Mouse (Mus musculus): ENCODE results near the gene Necap2. TPM values are rescaled to one million over a fixed set of nuclear protein-coding genes. Genes with fewer than 3 reads are reported as not detected.

Necap2 gene
- polyA plus RNA-seq, 1 experiment: 85.6 TPM

DNA sequence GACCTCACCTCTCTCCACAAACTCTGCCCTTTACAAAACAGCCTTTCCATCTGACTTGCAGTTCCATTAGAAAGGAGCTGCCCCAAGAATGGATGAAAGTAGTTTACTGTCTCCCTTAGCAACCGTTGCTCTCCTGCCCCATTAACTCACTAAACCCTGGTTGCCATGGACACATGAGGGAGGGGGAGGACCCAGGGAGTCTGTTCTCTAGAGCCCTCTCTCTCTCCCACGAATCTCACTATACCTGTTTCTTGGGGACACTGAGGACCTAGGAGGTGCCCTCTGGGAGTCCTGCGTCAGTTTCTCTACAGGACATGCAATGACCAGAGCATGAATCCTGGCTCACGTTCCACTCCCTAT lies 28.7 kb downstream of the Necap2 start:
- Histone ChIP-seq H3K27me3 (ENCODE audit: control insufficient read depth, insufficient read depth, insufficient read length) (no peaks in the 10 kb centered on the region), H3K4me3 (no peak overlapping the region), H3K4me2 (ENCODE audit: low read depth) (no peak overlapping the region), H3K36me3 (ENCODE audit: control insufficient read depth, insufficient read depth) (no peaks in the 10 kb centered on the region), H3ac (ENCODE audit: control insufficient read depth, insufficient read length) (no peak overlapping the region), H3K79me2 (ENCODE audit: control insufficient read depth, insufficient read depth) (no peaks in the 10 kb centered on the region)
- TF ChIP-seq MYOD1 (IDR thresholded peaks at IDR 0.05; ENCODE audit: control insufficient read depth in 1 of 3, insufficient read length in 2 of 3, low read depth in 2 of 3) (no peak), SRF (IDR thresholded peaks at IDR 0.05; ENCODE audit: control insufficient read depth, insufficient read length, low read depth) (no peak), MAX (IDR thresholded peaks at IDR 0.05; ENCODE audit: low read depth) (no peak), POLR2AphosphoS2 (IDR thresholded peaks at IDR 0.05; ENCODE audit: insufficient read length, low read depth) (no peak), USF1 (IDR thresholded peaks at IDR 0.05; ENCODE audit: low read depth) (no peak), TCF12 (IDR thresholded peaks at IDR 0.05; ENCODE audit: insufficient read depth, poor library complexity, severe bottlenecking) (no peak), REST (IDR thresholded peaks at IDR 0.05; ENCODE audit: insufficient read depth, insufficient read length) (no peak), CEBPB (IDR thresholded peaks at IDR 0.05; ENCODE audit: insufficient read depth, poor library complexity, severe bottlenecking) (no peak), MYOG (IDR thresholded peaks at IDR 0.05; ENCODE audit: control insufficient read depth in 1 of 3, insufficient read depth in 1 of 3, insufficient read length in 2 of 3, low read depth in 2 of 3) (no peak), E2F4 (IDR thresholded peaks at IDR 0.05; ENCODE audit: insufficient read depth) (no peak), POLR2A (IDR thresholded peaks at IDR 0.05; ENCODE audit: insufficient read length, low read depth) (no peak), TCF3 (IDR thresholded peaks at IDR 0.05; ENCODE audit: insufficient read length, low read depth) (no peak)

DNA sequence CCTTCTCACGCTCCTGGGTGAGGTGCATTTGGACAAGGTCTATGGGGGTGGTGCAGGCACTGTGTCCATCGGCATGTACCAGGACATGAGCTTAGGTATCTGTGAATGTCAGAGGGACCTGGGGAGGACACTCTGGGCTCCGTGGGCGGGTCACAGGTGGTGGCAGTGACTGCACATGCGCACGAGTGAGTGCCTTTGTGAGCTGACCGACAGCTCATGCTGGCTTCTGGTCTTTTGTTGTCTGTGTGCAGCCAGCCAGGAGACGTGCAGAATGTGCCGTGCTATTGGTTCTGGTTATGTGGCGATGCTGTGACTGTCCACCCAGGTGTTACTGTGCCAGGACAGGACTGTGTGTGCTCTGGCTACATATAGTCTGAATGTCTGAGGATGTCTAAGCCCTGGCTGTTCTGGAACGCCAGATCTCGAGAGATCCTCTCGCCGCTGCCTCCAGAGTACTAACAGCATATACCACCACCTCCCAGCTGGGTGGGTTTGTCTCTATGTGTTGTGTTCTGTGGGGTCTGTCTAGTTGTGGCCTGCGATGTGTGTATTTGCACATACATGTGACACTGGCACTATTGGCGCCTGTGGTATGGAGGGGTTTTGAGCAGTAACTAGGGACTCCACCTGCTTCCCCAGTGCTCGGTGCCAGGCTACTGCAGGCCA lies 29.2 kb downstream of the Necap2 start:
- H3K4me3 ChIP-seq: no peak overlapping the region
- TF ChIP-seq TCF3 (IDR thresholded peaks at IDR 0.05; ENCODE audit: insufficient read length, low read depth): no peak
- no peak for TF ChIP-seq CEBPB (IDR thresholded peaks at IDR 0.05; ENCODE audit: insufficient read depth, poor library complexity, severe bottlenecking)
- TF ChIP-seq MYOD1 (IDR thresholded peaks at IDR 0.05; ENCODE audit: control insufficient read depth in 1 of 3, insufficient read length in 2 of 3, low read depth in 2 of 3): no peak
- TF ChIP-seq TCF12 (IDR thresholded peaks at IDR 0.05; ENCODE audit: insufficient read depth, poor library complexity, severe bottlenecking): no peak
- TF ChIP-seq POLR2A (IDR thresholded peaks at IDR 0.05; ENCODE audit: insufficient read length, low read depth): no peak
- no peak for TF ChIP-seq MAX (IDR thresholded peaks at IDR 0.05; ENCODE audit: low read depth)
- TF ChIP-seq SRF (IDR thresholded peaks at IDR 0.05; ENCODE audit: control insufficient read depth, insufficient read length, low read depth): no peak
- no peak for TF ChIP-seq POLR2AphosphoS2 (IDR thresholded peaks at IDR 0.05; ENCODE audit: insufficient read length, low read depth)
- no peak for TF ChIP-seq USF1 (IDR thresholded peaks at IDR 0.05; ENCODE audit: low read depth)
- no peak for TF ChIP-seq REST (IDR thresholded peaks at IDR 0.05; ENCODE audit: insufficient read depth, insufficient read length)
- H3K4me2 ChIP-seq (ENCODE audit: low read depth): no peak overlapping the region
- no peaks in the 10 kb centered on the region for H3K27me3 ChIP-seq (ENCODE audit: control insufficient read depth, insufficient read depth, insufficient read length)
- no peaks in the 10 kb centered on the region for H3K36me3 ChIP-seq (ENCODE audit: control insufficient read depth, insufficient read depth)
- no peak overlapping the region for H3ac ChIP-seq (ENCODE audit: control insufficient read depth, insufficient read length)
- no peaks in the 10 kb centered on the region for H3K79me2 ChIP-seq (ENCODE audit: control insufficient read depth, insufficient read depth)

DNA sequence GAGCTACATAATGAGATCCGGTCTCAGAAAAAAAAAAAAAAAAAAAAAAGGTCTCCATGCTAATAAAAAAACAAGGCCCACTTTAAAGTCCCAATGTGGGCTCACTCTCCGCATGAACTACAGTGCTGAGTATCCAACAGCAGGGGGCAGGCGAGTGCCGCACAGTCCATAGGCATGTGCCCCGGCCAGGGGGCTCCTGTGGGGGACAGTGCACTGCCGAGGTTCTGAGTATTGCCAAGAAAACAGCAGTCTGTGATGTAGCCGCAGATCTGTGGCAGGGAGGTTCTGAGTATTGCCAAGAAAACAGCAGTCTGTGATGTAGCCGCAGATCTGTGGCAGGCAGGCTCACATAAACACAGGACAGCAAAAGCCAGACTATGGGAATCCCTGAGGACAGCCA lies 33.3 kb downstream of the Necap2 start:
- Histone ChIP-seq H3K36me3 (ENCODE audit: control insufficient read depth, insufficient read depth) (no peaks in the 10 kb centered on the region), H3K27me3 (ENCODE audit: control insufficient read depth, insufficient read depth, insufficient read length) (no peaks in the 10 kb centered on the region), H3K4me3 (no peak overlapping the region), H3K4me2 (ENCODE audit: low read depth) (no peak overlapping the region), H3K79me2 (ENCODE audit: control insufficient read depth, insufficient read depth) (no peaks in the 10 kb centered on the region), H3ac (ENCODE audit: control insufficient read depth, insufficient read length) (no peak overlapping the region)
- TF ChIP-seq POLR2A (IDR thresholded peaks at IDR 0.05; ENCODE audit: insufficient read length, low read depth): no peak
- no peak for TF ChIP-seq TCF12 (IDR thresholded peaks at IDR 0.05; ENCODE audit: insufficient read depth, poor library complexity, severe bottlenecking)
- TF ChIP-seq USF1 (IDR thresholded peaks at IDR 0.05; ENCODE audit: low read depth): no peak
- no peak for TF ChIP-seq REST (IDR thresholded peaks at IDR 0.05; ENCODE audit: insufficient read depth, insufficient read length)
- TF ChIP-seq E2F4 (IDR thresholded peaks at IDR 0.05; ENCODE audit: insufficient read depth): no peak
- no peak for TF ChIP-seq CEBPB (IDR thresholded peaks at IDR 0.05; ENCODE audit: insufficient read depth, poor library complexity, severe bottlenecking)
- TF ChIP-seq MYOG (IDR thresholded peaks at IDR 0.05; ENCODE audit: control insufficient read depth in 1 of 3, insufficient read depth in 1 of 3, insufficient read length in 2 of 3, low read depth in 2 of 3): no peak
- no peak for TF ChIP-seq POLR2AphosphoS2 (IDR thresholded peaks at IDR 0.05; ENCODE audit: insufficient read length, low read depth)
- TF ChIP-seq MAX (IDR thresholded peaks at IDR 0.05; ENCODE audit: low read depth): no peak
- no peak for TF ChIP-seq MYOD1 (IDR thresholded peaks at IDR 0.05; ENCODE audit: control insufficient read depth in 1 of 3, insufficient read length in 2 of 3, low read depth in 2 of 3)
- TF ChIP-seq SRF (IDR thresholded peaks at IDR 0.05; ENCODE audit: control insufficient read depth, insufficient read length, low read depth): no peak
- TF ChIP-seq TCF3 (IDR thresholded peaks at IDR 0.05; ENCODE audit: insufficient read length, low read depth): no peak

- H3K27me3 ChIP-seq (ENCODE audit: control insufficient read depth, insufficient read depth, insufficient read length): no peaks in the 10 kb centered on the region
- H3K4me2 ChIP-seq (ENCODE audit: low read depth): no peak overlapping the region
- no peak overlapping the region for H3ac ChIP-seq (ENCODE audit: control insufficient read depth, insufficient read length)
- TF ChIP-seq E2F4 (IDR thresholded peaks at IDR 0.05; ENCODE audit: insufficient read depth) (no peak), TCF3 (IDR thresholded peaks at IDR 0.05; ENCODE audit: insufficient read length, low read depth) (no peak), MYOG (IDR thresholded peaks at IDR 0.05; ENCODE audit: control insufficient read depth in 1 of 3, insufficient read depth in 1 of 3, insufficient read length in 2 of 3, low read depth in 2 of 3) (no peak), REST (IDR thresholded peaks at IDR 0.05; ENCODE audit: insufficient read depth, insufficient read length) (no peak), TCF12 (IDR thresholded peaks at IDR 0.05; ENCODE audit: insufficient read depth, poor library complexity, severe bottlenecking) (no peak), MYOD1 (IDR thresholded peaks at IDR 0.05; ENCODE audit: control insufficient read depth in 1 of 3, insufficient read length in 2 of 3, low read depth in 2 of 3) (no peak), USF1 (IDR thresholded peaks at IDR 0.05; ENCODE audit: low read depth) (no peak), MAX (IDR thresholded peaks at IDR 0.05; ENCODE audit: low read depth) (no peak), POLR2AphosphoS2 (IDR thresholded peaks at IDR 0.05; ENCODE audit: insufficient read length, low read depth) (no peak), POLR2A (IDR thresholded peaks at IDR 0.05; ENCODE audit: insufficient read length, low read depth) (no peak), SRF (IDR thresholded peaks at IDR 0.05; ENCODE audit: control insufficient read depth, insufficient read length, low read depth) (no peak), CEBPB (IDR thresholded peaks at IDR 0.05; ENCODE audit: insufficient read depth, poor library complexity, severe bottlenecking) (no peak)
- no peaks in the 10 kb centered on the region for H3K79me2 ChIP-seq (ENCODE audit: control insufficient read depth, insufficient read depth)
- H3K36me3 ChIP-seq (ENCODE audit: control insufficient read depth, insufficient read depth): peaks cover 5% of the 10 kb centered on the region
- no peak overlapping the region for H3K4me3 ChIP-seq
Observed at GRCm38 (mm10) chr4:141041117-141041516, 37.0 kb downstream of the Necap2 start.
